Mouse (Mus musculus) CD4-positive, CD25-positive, alpha-beta regulatory T cell, adult 2 months (primary cell): ENCODE data around the gene Cldn9.
A peak's percentile ranks its signal among the peaks of the same experiment; 100 is the strongest.

Experiments
- DNase-seq: peaks from one replicate; pipeline ENCODE4 v3.0.0-alpha.2; 2012; ENCODE audit warnings: low read depth, low spot score

Gene Cldn9

DNA sequence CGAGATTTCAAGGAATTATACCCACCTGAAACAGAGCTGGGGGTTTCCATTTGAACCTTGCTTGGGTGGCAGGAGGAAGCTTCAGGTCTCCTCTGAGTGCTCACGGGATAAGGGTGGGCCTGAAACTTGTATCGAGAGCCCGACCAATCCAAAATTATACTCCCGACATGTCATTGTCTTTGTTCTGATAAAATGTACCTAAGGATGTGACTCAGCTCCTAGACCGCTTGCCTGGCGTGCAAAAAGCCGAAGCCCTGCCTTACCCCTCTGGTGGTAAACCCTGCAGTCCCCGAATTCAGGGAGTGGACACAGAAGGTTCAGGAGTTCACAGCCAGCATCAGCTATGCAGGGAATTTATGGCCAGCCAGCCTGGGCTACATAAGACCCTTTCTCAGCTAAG, 3.5 kb downstream of the Cldn9 start:
- DNase-seq: no peak

DNA sequence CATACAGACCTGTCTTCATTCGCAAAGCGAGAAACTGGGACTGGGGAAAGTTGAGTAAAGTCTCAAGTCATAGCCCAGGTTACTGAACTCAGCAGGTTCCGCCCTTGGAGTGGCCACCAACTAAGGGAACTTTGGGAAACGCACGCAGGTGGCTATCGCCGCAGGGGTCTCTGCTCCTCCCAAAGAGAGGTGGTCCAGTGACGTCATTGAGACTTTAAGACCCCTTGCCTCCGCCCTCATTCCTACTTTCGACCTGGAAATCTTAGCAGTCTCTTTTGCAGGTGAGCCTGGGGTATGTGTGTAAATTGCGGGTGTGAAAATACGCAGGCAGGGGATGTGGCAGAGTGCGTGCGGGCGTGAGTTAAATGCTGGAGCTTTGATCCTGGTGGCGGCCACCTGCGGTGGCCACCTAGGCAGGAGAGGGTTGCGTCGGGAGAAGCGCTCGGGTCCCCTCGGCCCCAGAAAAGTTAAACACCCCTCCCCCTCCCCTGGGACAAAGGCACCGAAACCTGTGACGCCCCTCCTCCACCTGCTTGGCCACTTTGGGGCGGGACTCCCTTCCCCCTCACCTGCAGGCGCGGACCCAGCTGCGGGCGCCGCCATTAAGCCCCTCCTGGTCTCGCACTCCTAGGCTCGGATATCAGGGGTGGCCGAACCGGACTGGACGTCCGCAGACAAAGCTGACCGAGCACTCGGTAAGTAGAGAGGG, 4.5 kb downstream of the Cldn9 start, which contains the start of gene Cldn6:
TSS of gene Cldn6 (plus strand) at position 123 of the 709 bp plus-strand sequence.
- no peak for DNase-seq

DNA sequence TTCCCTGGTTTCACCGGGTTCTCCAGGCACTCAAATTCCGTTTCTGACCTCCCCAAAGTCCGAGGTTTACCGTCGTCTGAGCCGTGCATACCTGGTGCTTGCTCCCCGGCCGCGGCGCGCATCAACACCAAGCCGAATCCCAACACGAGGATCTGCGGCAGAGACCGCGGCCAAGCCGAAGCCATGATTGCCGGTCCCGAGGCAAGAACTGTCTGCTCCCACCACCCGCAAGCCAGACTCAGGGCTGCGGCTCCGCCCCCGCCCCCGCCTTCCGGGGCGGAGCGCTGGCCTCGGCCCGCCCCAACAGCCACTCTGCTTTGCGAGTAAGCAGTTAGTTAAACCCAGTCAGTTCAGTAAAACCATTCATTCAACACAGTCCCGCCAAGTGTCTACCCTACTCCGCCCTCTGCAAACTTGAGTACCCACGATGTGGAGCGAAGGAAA, 6.6 kb downstream of the Cldn9 start, which contains the start of gene Tnfrsf12a:
TSS of gene Tnfrsf12a (minus strand) at position 233 of the 444 bp plus-strand sequence.
- peak; percentile 94 for DNase-seq

DNA sequence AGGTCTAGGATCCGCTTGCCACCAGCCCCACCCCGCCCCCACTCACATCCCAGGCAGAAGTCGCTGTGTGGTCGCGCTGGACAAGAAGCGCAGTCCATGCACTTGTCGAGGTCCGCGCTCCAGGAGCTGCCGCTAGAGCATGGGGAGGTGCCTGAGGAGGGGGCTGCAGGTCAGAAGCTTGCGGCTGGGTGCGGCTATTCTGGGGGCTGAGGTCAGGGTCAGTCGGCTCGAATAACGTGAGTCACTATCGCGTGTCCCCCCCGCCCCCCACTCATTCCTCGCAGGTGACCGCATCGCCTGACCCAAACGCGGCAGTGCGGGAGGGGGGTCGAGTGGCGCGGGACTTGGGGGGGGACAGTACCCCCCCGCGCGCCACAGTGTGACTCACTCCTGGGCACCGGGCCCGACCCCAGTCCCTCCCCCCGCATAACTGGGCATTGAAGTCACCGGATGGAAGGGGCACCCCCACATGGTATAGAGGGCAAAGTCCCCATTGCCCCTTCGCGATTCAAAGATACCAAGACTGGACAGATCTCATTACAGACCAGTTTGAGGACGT, 7.3 kb downstream of the Cldn9 start:
- peak; percentile 57 for DNase-seq

DNA sequence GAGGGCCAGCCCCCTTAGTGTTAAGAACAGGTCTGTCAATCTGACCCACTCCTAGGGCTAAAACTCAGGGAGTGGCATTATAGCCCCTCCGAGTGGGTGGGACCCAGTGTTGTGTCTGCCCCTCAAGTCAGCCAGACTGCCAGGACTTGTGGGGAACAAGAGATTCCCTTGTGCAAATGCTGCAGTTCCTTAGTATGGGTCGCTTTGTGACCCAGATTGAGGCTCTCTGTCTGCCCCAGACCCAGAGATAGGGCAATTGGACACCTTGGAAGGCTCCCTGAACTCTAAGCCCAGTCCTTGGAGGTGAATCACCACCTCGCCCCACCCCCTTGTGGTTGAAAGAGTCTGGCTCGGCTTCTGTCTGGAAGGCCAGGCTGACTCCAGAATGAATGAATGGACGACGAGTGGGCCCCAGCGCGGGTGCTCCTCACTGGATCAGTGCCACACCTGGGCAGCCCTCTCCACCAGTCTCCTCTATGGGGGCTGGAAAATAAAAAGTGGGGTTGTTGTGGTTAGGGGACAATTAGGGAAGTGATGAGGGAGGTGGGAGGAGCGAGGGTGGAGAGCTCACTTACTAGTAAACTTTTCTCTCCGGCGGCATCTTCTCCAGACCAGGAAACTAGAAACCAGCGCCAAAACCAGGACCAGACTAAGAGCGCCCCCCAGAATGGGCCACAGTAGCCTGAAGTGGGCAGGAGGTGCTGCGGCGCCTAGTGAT, 8.1 kb downstream of the Cldn9 start:
- DNase-seq: peak; percentile 55

DNA sequence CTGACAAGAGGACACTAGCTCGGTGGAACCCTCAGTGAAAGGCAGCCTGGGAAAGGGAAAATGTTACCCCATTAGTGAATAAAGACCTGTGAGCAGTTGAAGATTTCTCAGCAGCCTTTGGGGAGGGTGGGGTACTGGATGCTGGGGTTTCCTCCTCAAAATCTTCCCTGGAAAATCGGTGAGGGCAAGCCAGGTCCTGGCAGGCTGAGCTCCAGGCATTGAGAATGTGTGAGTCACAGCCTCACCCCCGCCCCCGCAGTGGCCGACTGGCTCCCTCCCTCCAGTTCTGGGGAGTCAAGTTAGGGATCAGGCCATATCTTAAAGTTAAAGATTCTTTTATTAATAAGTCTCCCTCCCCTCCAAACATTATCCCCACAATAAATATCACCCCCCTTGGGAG, 8.7 kb downstream of the Cldn9 start:
- no peak for DNase-seq

DNA sequence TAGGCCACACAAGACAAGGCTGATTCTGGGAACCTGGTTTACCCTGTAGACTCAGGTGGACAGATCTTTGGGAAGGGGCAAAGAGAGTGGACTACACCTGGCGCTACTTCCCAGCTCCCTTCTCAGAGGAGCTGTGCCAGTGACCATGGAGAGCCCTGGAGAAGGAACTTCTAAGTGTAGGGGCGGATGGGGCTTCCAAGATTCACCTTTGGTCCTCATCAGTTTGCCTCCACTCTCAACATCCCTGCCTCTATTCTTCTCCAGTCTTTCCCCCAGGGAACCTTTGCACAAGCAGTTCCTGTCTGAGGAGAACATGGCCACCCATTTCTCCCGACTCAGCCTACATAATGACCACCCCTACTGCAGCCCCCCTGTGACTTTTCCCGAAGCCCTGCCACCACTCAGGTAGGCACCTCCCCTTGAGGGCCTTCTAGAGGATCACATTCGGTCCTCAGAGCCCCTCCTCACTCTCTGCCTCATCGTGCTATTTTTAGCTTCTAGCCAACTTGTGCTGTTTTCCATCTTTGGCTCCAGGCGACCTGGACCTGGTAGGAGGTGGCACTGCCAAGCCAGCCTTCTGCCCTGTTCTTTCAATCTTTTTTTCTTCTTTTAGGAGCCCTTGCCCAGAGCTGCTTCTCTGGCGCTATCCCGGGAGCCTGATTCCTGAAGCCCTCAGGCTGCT, 9.4 kb downstream of the Cldn9 start:
- DNase-seq: no peak

DNA sequence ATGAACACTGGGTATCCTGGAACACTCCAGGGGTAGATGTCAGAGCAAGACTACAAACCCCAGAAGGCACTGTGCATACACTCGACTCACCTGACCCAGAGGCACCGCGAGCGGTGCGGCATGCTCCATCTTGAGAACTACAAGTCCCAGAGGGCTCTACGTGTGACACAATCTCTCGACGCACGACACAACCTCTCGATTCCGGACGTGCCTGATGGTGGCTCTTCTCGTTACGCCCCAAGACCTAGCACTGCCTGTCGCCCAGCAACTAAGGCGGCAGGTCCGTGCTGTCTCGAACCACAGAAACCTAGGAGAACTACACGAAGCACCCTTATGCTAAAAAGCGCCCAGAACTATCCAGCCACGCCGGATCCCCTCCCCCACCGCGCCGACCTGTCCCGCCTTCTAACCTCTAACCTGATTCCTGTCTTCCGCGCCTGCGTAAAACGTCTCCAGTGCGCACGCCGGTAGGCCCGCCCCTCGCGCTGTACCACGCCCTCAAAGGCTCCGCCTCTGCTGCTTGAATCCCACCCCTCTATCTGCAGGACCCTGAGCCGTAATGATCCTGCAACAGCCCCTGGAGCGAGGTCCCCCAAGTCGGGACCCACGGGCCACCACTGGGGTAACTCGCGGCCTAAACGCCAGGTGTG, 10.3 kb downstream of the Cldn9 start, which contains the start of the genes Hcfc1r1 and Thoc6:
TSS of gene Hcfc1r1 (plus strand) at position 173 of the 650 bp plus-strand sequence.
TSS of gene Thoc6 (minus strand) at position 459 of the 650 bp plus-strand sequence.
- peak; percentile 96 for DNase-seq

DNA sequence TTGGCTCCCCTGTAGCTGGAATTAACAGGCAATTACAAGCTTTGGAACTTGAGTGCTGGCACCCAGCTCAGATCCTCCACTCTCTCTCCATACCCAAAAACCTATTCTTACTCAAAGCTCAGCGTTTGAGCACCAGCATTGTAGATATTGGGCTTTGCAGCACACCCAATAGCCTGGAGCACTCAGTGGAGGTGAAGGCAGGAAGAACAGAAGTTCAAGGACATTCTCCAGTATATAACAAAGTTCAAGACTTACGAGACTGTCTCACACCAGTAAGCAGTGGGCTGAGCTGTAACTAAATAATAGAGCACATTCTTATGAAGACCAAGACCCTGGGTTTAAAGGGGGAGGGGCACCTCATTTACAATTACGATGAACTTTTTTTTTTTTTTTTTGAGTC, 11.1 kb downstream of the Cldn9 start:
- no peak for DNase-seq

DNA sequence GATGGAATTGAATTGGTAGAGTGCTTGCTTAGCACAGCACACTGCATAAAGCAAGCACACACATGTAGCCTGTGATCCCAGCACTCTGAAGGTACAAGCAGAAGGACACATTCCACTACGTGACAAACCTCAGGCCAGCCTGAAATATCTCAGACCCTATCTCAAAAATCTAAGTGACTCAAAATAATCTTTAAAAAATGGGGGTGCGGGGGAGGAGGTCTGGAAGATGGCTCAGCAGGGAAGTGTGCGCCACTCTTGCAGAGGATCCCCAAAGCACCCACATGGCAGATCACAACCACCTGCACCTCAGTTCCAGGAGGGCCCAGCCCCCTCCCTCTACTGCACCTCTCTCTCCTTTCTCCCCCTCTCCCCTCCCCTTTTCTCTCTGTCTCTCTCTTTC, 12.3 kb downstream of the Cldn9 start:
- DNase-seq: no peak

DNA sequence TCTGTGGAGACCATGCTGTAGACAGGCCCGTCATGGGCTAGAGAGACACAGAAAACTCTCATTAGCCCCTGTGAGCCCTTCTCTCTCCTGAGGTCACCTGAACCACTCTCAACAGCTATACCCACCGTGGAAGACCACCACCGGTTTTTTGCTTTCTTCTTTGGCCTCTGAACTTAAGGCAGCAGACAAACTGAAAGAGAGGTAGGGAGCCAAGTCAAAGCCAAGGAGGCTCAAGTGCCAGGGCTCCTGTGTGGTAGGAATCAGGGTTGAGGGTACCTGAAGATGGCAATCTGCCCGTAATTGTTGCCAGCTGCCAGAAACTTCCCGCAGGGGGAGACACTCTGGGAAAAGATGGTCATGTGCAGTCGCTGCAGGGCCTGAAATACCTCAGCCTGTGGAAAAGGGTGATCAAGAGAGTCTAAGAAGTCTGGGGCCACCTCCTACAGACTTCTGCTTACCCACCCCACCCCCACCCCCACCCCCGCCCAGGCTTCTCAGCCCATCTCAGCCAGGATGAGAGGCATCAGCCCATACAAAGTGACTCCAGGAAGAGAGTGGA, 13.2 kb downstream of the Cldn9 start:
- DNase-seq: no peak

DNA sequence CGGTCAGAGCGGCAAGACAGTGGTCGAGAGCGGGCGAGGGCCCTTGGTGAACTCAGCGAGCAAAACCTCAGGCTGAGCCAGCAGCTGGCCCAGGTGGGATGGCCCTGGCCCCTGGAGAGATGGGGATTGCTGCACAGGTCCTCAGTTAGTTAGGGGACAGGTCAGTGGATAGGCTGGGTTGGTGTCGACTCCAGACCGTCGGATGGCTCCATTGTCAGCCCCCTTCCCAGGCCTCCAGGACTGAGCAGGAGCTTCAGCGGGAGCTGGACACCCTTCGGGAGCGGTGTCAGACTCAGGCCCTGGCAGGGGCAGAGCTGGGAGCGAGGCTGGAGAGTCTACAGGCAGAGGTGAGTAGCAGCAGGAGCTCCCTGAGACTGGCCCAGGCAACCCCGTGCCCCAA, 18.3 kb downstream of the Cldn9 start:
- DNase-seq: no peak

DNA sequence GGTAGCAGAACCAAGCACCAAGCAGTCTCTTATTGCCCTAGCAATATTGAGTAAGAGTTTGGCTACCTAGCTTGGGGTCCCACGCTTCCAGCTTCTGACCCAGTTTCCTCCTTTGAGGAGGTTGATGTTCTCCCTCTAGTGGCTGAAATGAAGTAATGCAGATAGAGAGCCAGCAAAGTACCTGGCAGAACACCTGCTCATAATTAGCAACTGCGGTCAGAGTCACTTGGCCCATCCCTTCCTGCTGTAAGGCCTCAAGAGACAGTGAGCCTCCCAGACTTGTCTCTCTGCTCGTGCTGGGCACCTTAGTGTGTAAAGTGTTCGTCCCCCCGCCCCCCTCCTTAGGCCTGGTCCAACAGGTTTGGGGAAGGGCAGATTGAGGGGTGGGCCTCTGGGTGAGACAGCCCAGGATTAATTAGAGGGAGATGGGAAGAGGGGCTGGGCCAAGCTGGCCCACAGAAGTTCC, 19.2 kb downstream of the Cldn9 start:
- peak; percentile 67 for DNase-seq

DNA sequence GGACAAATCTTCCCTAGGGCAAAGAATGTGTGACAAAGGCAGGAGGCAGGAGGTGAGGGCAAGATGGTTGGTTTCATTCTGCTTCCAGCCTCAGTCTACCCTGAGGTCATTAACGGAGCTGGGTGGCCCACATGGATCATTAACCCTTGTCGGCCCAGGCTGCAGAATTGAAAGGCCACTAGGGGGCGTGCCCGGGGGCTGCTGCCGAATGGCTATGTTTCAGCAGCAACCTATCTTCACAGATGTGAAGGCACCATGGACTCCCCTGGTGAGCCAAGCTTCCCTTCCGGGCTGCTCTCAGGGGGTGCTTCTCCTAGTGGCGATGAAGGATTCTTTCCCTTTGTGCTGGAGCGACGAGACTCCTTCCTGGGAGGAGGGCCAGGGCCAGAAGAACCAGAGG, 22.3 kb downstream of the Cldn9 start:
- DNase-seq: peak; percentile 59

DNA sequence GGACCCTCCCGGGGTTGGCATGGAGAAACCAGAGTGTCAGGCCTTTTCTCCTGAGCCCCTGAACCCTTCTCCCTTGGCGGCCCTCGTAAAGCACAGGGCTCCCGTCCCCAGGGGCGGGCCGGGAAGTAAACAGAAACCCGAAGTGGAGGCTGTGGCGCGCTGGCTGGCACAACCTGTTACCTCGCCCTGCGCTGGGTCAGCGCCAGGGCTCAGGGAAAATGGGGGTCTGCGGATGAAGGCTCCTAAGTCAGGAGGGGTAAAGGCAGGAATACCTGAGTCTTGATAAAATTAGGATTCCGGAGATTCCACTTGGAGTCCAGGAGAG, 23.0 kb downstream of the Cldn9 start:
- no peak for DNase-seq

DNA sequence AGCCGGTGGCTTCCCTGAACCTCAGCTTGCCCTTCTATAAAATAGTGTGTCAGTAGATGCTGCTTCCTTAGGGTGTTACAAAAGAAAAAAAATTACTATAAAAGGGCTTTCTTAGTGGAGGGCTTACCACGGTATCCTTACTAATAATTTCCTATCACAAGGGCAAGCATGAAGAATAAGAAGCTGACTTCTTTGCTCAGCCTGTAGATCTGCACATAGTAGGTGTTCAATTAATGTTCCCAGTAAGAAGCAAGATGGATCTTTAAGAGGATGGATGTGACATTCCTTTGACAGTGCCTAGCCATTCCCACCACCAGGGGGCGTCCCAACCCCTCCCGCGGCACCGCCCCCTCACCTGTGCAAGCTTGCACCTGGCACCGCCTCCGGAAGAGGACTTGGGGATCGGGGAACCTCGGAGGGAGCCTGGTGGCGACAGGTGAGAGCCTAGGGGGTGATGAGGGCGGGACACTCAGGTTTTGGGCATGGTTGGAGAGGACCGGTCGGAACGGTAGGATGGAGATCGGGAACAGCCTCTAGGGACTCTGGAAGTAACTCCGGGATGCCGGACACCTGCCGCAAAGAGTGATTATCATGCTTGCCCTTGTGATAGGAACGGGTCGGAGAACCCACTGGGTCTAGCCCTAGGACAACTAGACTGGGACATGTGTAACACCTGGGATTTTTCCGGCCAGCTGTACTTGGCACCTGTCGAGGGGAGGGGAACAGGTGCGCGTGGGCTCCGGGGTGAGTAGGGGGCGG, 23.5 kb downstream of the Cldn9 start, which contains the start of gene Bicdl2:
TSS of gene Bicdl2 (plus strand) at position 390 of the 759 bp plus-strand sequence.
- DNase-seq: peak; percentile 76

DNA sequence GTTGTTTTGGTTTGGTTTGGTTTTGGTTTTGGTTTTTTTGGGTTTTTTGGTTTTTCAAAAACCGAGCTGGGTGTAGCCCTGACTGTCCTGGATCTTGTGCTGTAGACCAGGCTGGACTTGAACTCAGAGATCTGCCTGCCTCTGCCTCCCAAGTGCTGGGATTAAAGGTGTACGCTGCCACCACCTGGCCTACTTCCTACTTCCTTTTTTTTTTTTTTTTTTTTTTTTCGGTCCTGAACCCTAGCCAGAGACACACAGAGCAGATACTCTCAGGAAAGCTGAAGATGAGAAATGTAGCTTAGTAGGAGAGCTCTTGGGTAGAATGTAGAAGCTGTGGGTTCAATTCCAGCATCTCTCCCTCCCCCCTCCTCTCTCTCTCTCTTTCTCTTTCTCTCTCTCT, 25.4 kb downstream of the Cldn9 start:
- DNase-seq: no peak

DNA sequence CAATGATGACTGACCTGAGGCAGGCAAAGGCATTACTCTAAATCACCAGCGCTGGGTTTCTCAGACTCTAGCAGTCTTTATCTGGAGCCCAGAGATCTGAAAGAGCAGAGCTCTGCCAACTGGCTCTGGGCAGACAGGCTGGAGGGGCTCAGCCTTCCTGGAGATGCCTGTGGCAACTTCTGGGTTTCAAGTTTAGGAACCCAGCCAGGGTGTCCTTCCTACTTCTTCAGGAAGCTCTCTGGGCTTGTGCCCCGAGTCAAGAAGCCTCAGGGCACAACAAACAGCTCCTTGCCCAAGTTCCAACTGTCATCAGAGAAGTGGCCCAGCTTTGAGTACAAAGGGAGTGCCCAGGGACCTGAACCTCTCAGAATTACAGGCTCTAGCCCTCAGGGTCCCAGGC, 29.4 kb downstream of the Cldn9 start:
- DNase-seq: no peak

DNA sequence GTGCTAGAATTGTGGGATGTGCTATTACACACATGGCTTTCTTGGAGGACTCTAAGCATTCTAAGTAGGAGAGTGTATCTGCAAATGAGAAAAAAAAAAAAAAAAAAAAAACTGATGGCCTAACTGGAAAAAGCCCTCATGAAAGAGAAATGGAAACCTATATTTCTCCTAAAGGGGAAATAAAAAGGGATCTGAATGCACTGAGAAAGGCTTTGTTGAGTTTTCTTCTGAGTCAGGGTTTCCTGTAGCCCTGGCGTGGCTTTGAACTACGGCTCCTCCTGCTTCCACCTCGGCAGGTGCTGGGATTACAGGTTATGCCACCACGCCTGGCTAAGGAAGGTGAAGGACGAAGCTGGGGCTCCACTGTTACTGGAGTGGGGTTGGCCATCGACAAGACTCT, 29.8 kb downstream of the Cldn9 start:
- no peak for DNase-seq

DNA sequence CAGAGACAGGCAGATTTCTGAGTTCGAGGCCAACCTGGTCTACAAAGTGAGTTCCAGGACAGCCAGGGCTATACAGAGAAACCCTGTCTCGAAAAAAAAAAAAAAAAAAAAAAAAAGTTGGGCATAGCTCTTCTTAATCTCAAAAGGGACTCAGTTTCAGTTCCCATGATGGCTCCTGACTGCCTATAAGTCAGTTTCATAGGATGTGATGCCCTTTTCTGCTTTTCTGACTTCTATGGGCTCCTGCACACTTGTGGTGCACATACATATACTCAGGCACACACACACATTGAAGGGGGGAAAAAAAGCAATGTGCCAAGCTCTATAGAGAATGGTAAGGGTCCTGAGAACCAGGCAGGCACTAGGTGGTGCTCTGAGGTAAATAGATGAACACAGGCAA, 30.5 kb downstream of the Cldn9 start:
- no peak for DNase-seq
